Mouse (Mus musculus) kidney, adult 2 months (tissue): ENCODE measurements around the gene Alx3.

Source experiments
- CTCF ChIP-seq: fragments of 200-500 bp; conservative IDR thresholded peaks from 2 replicates; pipeline ENCODE4 v1.5.1; 2011; ENCODE audit warnings: low read depth, mild to moderate bottlenecking, control low read depth, low read length, moderate library complexity, mixed read lengths; ENCODE audit not compliant: insufficient read depth, insufficient read length
- POLR2A ChIP-seq: fragments of 200-500 bp; IDR thresholded peaks from one replicate; pipeline ENCODE4 v1.6.1; 2011; ENCODE audit warnings: low read depth, low read length, control low read depth

- TF ChIP-seq POLR2A = no peak
- no peak for TF ChIP-seq CTCF
These were observed 25.1 kb downstream of the Alx3 start for GRCm38 (mm10) chr3:107619911-107620310.
